Mouse (Mus musculus): ENCODE measurements around the gene Lce1c. TPM values are rescaled to one million over a fixed set of nuclear protein-coding genes. Genes with fewer than 3 reads are reported as not detected.
"Not testable (repeated sequence)": the region's sequence is repeated elsewhere in the genome, so short reads cannot be mapped to it uniquely, and the experiment has no call there.

The Lce1c gene
- polyA plus RNA-seq (2015; fragmentation: Nextera tagmentation; extraction: Ambion mirVana) = not detected in 2 replicates

GRCm38 (mm10) chr3:92678947-92679346 is at the start of gene Lce1c:
Gene Lce1c, plus strand, starts transcription at chr3:92679247.
- 94% methylated on average over 4 of the region's 4 CpGs for WGBS
- Histone ChIP-seq H3K27me3 (replicated peaks) (no peaks in the 10 kb centered on the region), H3K27ac (no peak within 1 kb of the TSS), H3K4me3 (no peak within 1 kb of the TSS), H3K4me1 (no peaks in the 10 kb centered on the region), H3K9ac (no peak within 1 kb of the TSS), H3K9me3 (no peaks in the 10 kb centered on the region), H3K36me3 (replicated peaks) (no peaks in the 10 kb centered on the region), H3K4me2 (no peak within 1 kb of the TSS)
- no peak for ATAC-seq (replicated peaks)

- Histone ChIP-seq H3K27me3 (replicated peaks) (no peaks in the 10 kb centered on the region), H3K4me2 (no peak overlapping the region), H3K36me3 (replicated peaks) (no peaks in the 10 kb centered on the region), H3K9me3 (no peaks in the 10 kb centered on the region), H3K4me1 (no peaks in the 10 kb centered on the region), H3K4me3 (no peak overlapping the region), H3K27ac (no peak overlapping the region), H3K9ac (no peak overlapping the region)
- ATAC-seq (replicated peaks) = peak; percentile 71
- WGBS = 9% methylated on average over 1 of the region's 1 CpGs
Observed at GRCm38 (mm10) chr3:92637745-92638652, 41.0 kb upstream of the Lce1c start.

- WGBS = 62% methylated on average over 3 of the region's 3 CpGs
- Histone ChIP-seq H3K27me3 (replicated peaks) (no peaks in the 10 kb centered on the region), H3K36me3 (replicated peaks) (no peaks in the 10 kb centered on the region), H3K9ac (no peak overlapping the region), H3K9me3 (no peaks in the 10 kb centered on the region), H3K27ac (no peak overlapping the region), H3K4me3 (no peak overlapping the region), H3K4me2 (no peak overlapping the region), H3K4me1 (no peaks in the 10 kb centered on the region)
- ATAC-seq (replicated peaks) = peak; percentile 50; the same call in 1 of the 2 replicates
Observed at GRCm38 (mm10) chr3:92638653-92638991, 40.4 kb upstream of the Lce1c start.

- H3K4me2 ChIP-seq = no peak overlapping the region
- no peak overlapping the region for H3K9ac ChIP-seq
- H3K4me3 ChIP-seq = no peak overlapping the region
- WGBS = 91% methylated on average over 15 of the region's 15 CpGs
- H3K9me3 ChIP-seq = no peaks in the 10 kb centered on the region
- H3K36me3 ChIP-seq (replicated peaks) = no peaks in the 10 kb centered on the region
- ATAC-seq (replicated peaks) = no peak
- H3K27me3 ChIP-seq (replicated peaks) = no peaks in the 10 kb centered on the region
- H3K4me1 ChIP-seq = no peaks in the 10 kb centered on the region
- no peak overlapping the region for H3K27ac ChIP-seq
Observed at GRCm38 (mm10) chr3:92639854-92640253, 39.2 kb upstream of the Lce1c start.

GRCm38 (mm10) chr3:92648207-92648606 is 30.8 kb upstream of the Lce1c start, which contains the start of gene Lce1a1:
Gene Lce1a1, minus strand, starts transcription at chr3:92648307.
- Histone ChIP-seq H3K4me3 (no peak within 1 kb of the TSS), H3K36me3 (replicated peaks) (no peaks in the 10 kb centered on the region), H3K4me2 (no peak within 1 kb of the TSS), H3K9me3 (no peaks in the 10 kb centered on the region), H3K9ac (no peak within 1 kb of the TSS), H3K27me3 (replicated peaks) (no peaks in the 10 kb centered on the region), H3K27ac (no peak within 1 kb of the TSS), H3K4me1 (no peaks in the 10 kb centered on the region)
- no peak for ATAC-seq (replicated peaks)
- 90% methylated on average over 1 of the region's 1 CpGs for WGBS

GRCm38 (mm10) chr3:92656826-92657225 is 22.2 kb upstream of the Lce1c start, which contains the start of gene Lce1b:
Gene Lce1b, minus strand, starts transcription at chr3:92656926.
- Histone ChIP-seq H3K27ac (no peak within 1 kb of the TSS), H3K4me1 (no peaks in the 10 kb centered on the region), H3K4me2 (no peak within 1 kb of the TSS), H3K4me3 (no peak within 1 kb of the TSS), H3K27me3 (replicated peaks) (no peaks in the 10 kb centered on the region), H3K36me3 (replicated peaks) (no peaks in the 10 kb centered on the region), H3K9me3 (no peaks in the 10 kb centered on the region), H3K9ac (no peak within 1 kb of the TSS)
- no peak for ATAC-seq (replicated peaks)

GRCm38 (mm10) chr3:92670215-92670614 is 8.8 kb upstream of the Lce1c start, which contains the start of gene Lce1a2:
Gene Lce1a2, minus strand, starts transcription at chr3:92670315.
- Histone ChIP-seq H3K9ac (no peak within 1 kb of the TSS), H3K27me3 (replicated peaks) (no peaks in the 10 kb centered on the region), H3K27ac (no peak within 1 kb of the TSS), H3K4me1 (no peaks in the 10 kb centered on the region), H3K4me3 (no peak within 1 kb of the TSS), H3K36me3 (replicated peaks) (no peaks in the 10 kb centered on the region), H3K4me2 (no peak within 1 kb of the TSS), H3K9me3 (no peaks in the 10 kb centered on the region)
- ATAC-seq (replicated peaks) = no peak

- H3K4me2 ChIP-seq = no peak within 1 kb of the TSS
- no peaks in the 10 kb centered on the region for H3K4me1 ChIP-seq
- no peaks in the 10 kb centered on the region for H3K9me3 ChIP-seq
- 75% methylated on average over 2 of the region's 2 CpGs for WGBS
- H3K9ac ChIP-seq = no peak within 1 kb of the TSS
- ATAC-seq (replicated peaks) = no peak
- no peak within 1 kb of the TSS for H3K27ac ChIP-seq
- no peak within 1 kb of the TSS for H3K4me3 ChIP-seq
- no peaks in the 10 kb centered on the region for H3K27me3 ChIP-seq (replicated peaks)
- no peaks in the 10 kb centered on the region for H3K36me3 ChIP-seq (replicated peaks)
Observed at GRCm38 (mm10) chr3:92687110-92687509, 8.1 kb downstream of the Lce1c start, which contains the start of gene Lce1d. Gene Lce1d, minus strand, starts transcription at chr3:92687210.

- H3K9me3 ChIP-seq; H3K27ac ChIP-seq; H3K36me3 ChIP-seq (replicated peaks); H3K9ac ChIP-seq; H3K4me2 ChIP-seq; ATAC-seq (replicated peaks); H3K4me1 ChIP-seq; H3K27me3 ChIP-seq (replicated peaks); H3K4me3 ChIP-seq: not testable (repeated sequence)
- 76% methylated on average over 16 of the region's 16 CpGs for WGBS
Observed at GRCm38 (mm10) chr3:92689154-92689553, 10.1 kb downstream of the Lce1c start.

GRCm38 (mm10) chr3:92691688-92692087 is 12.6 kb downstream of the Lce1c start:
- Histone ChIP-seq H3K9ac (no peak overlapping the region), H3K4me2 (no peak overlapping the region), H3K27me3 (replicated peaks) (no peaks in the 10 kb centered on the region), H3K4me3 (no peak overlapping the region), H3K4me1 (no peaks in the 10 kb centered on the region), H3K27ac (no peak overlapping the region), H3K9me3 (no peaks in the 10 kb centered on the region), H3K36me3 (replicated peaks) (no peaks in the 10 kb centered on the region)
- ATAC-seq (replicated peaks) = no peak

GRCm38 (mm10) chr3:92694613-92695012 is 15.6 kb downstream of the Lce1c start:
- ATAC-seq (replicated peaks) = no peak

GRCm38 (mm10) chr3:92708974-92709373 is 29.9 kb downstream of the Lce1c start, which contains the start of gene Lce1e:
Gene Lce1e, minus strand, starts transcription at chr3:92709074.
- no peaks in the 10 kb centered on the region for H3K4me1 ChIP-seq
- WGBS = 87% methylated on average over 2 of the region's 2 CpGs
- no peak within 1 kb of the TSS for H3K4me3 ChIP-seq
- no peak within 1 kb of the TSS for H3K27ac ChIP-seq
- no peak within 1 kb of the TSS for H3K4me2 ChIP-seq
- H3K36me3 ChIP-seq (replicated peaks) = no peaks in the 10 kb centered on the region
- no peaks in the 10 kb centered on the region for H3K27me3 ChIP-seq (replicated peaks)
- ATAC-seq (replicated peaks) = no peak
- no peak within 1 kb of the TSS for H3K9ac ChIP-seq
- no peaks in the 10 kb centered on the region for H3K9me3 ChIP-seq

More at GRCm38 (mm10) chr3:92694613-92695012, 15.6 kb downstream of the Lce1c start:
- Histone ChIP-seq H3K4me2 (no peak overlapping the region), H3K36me3 (replicated peaks) (no peaks in the 10 kb centered on the region), H3K9me3 (no peaks in the 10 kb centered on the region), H3K27me3 (replicated peaks) (no peaks in the 10 kb centered on the region), H3K4me3 (no peak overlapping the region), H3K4me1 (no peaks in the 10 kb centered on the region), H3K9ac (no peak overlapping the region), H3K27ac (no peak overlapping the region)
- WGBS = 18% methylated on average over 1 of the region's 1 CpGs

GRCm38 (mm10) chr3:92715122-92715521 is 36.1 kb downstream of the Lce1c start:
- no peaks in the 10 kb centered on the region for H3K9me3 ChIP-seq
- no peaks in the 10 kb centered on the region for H3K4me1 ChIP-seq
- H3K36me3 ChIP-seq (replicated peaks) = no peaks in the 10 kb centered on the region
- no peaks in the 10 kb centered on the region for H3K27me3 ChIP-seq (replicated peaks)
- no peak overlapping the region for H3K4me3 ChIP-seq
- no peak overlapping the region for H3K4me2 ChIP-seq
- no peak for ATAC-seq (replicated peaks)
- H3K27ac ChIP-seq = no peak overlapping the region
- no peak overlapping the region for H3K9ac ChIP-seq

Data from midbrain, embryonic 15.5 days (tissue).